Mouse (Mus musculus) heart, adult 9 months (tissue): ENCODE results near the gene Ncbp1.
A peak's percentile ranks its signal among the peaks of the same experiment; 100 is the strongest.

Experiments
- DNase-seq, 2 experiments: peaks; one replicate each; pipeline ENCODE4 v3.0.0; 2022; ENCODE audit warnings: low spot score in 2 of 2

The Ncbp1 gene

GRCm38 (mm10) chr4:46138287-46139222 is at the start of gene Ncbp1, which contains the start of gene Tstd2:
Ncbp1 (plus strand) TSS chr4:46138613.
Tstd2 (minus strand) TSS chr4:46138694.
- peak; percentile 90 to 92 for DNase-seq

GRCm38 (mm10) chr4:46089524-46090125 is 48.8 kb upstream of the Ncbp1 start:
- no peak for DNase-seq

- no peak for DNase-seq
Measured at GRCm38 (mm10) chr4:46092429-46093076, 45.9 kb upstream of the Ncbp1 start.

- DNase-seq = peak in 1 of 2 experiments; percentile 49
Measured at GRCm38 (mm10) chr4:46094916-46095825, 43.2 kb upstream of the Ncbp1 start.

DNA sequence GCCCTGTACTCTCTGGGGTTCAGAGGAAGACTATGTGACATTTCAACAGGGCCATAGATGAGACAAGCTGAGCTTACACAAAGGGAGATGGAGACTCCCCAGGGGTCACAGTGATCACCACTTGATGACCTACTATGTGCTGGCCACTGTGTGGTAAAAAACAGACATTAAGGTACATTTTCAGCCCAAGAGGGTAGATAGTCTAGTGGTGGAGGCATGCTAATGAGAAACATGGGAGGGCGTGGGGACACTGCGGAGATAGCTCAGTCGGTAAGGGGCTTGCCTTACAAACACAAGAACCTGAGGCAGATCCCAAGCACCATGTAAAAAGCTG is 42.6 kb upstream of the Ncbp1 start:
- no peak for DNase-seq

DNA sequence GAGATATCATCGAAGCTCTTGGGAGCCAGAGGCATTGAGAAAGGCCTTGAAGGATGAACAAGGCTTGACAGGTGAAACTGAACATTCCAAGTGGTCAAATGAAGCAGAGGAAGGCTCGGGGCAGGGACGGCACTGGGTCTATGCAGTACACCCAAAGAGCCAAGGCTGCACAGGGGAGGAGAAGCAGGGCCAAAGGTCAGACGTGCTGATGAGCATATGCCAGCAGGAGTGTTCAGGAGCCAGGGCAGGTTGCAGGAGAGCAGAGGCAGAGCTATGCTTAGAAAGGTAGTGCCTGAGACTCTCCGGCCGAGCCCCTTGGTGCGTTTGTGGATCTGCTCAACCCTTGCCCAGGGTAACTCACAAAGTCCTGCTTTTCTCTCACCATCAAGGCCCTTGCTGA is 41.9 kb upstream of the Ncbp1 start:
- DNase-seq = no peak

GRCm38 (mm10) chr4:46097591-46097990 is 40.8 kb upstream of the Ncbp1 start:
- no peak for DNase-seq

DNA sequence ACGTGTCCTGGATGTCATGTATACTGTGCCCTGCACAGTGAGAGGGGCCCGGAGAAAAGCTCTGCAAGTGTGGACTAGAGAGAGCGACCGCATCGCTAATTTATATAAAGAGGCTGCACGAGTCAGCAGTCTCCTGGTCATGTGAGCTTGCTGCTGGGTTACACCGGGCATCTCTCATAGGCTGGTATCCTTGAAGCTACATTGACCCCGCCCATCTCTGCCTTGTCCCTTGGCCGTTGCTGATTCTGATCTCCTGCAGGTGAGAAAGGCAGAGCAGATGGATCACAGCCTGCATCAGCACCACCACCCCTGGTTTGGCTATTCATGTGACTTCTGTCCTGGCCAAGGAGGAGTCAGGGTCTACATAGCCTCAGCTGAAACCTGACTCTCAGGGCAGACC is 39.3 kb upstream of the Ncbp1 start:
- no peak for DNase-seq

DNA sequence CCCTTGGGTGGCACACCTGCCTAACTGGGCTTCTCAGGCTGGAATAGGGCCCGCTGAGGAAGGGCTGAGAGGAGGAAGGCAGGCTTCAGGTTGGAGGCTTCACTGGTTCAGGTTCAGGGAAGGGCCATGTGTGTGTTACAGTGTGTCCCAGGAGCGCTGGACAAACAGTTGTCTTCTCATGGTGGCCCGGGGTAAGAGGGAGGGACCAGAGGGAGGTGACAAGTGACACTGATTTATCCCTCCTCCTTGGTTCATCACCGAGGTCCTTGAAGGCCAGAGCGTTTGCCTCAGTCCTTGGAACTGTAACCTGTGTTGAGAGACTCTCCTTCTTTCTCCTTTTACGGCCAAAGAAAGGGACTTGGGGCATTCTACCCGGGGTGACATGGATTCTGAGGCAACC is 37.9 kb upstream of the Ncbp1 start:
- DNase-seq = no peak

DNA sequence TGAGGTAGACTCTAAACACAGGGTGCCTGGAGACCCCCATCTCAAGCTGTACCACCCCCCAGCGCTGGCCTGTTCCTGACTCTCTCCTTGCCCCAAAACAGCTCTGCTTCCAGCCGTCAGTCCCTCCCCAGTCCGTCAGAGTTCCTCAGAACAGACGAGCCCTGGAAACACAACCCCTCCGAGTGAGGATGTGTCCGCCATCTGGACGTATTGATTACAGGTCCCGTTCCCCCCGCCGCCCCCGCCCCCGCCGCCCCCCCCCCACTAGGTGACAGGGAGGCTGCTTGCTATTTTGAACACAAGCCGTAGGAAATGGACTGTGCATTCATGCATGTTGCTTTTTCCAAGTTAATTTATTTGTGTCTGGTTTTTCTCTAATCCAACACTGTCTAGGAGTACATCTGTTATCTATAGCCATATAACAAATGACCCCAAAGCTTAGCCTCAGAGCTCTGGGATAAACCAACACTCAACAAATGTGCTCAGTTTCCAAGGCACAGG is 37.2 kb upstream of the Ncbp1 start:
- DNase-seq = no peak

DNA sequence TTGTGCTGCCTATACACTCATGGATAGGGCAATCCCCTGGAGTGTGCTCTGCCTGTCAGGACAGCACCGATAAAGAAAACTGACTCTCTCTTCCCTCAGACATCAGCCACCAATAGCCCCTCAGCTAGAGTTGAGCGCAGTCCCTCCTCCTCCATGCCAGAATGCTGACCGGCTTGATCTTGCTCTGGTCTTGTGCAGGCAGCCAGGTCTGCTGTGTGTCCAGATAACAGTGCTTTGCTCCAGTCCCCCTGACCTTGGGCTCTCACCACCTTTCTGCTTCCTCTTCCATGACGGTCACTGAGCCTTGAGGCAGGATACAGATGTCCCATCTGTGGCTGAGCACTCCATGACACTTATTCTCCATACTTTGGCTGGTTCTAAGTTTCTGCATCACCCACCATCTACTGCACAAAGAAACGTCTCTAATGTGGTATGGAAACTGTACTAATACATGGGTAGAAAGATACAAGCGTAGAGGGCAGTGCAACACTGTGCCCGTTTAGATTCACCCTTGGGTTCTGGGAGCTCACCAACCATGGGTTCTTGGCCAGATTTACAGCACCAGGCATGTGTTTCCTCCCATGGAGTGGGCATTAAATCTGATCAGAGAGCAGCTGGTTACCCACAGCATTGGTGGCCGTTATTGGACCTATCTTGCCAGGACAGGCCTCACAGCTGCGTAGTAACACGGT is 36.2 kb upstream of the Ncbp1 start:
- no peak for DNase-seq

- no peak for DNase-seq
Measured at GRCm38 (mm10) chr4:46110084-46110483, 28.3 kb upstream of the Ncbp1 start.

GRCm38 (mm10) chr4:46111361-46111760 is 27.1 kb upstream of the Ncbp1 start:
- DNase-seq = no peak

DNA sequence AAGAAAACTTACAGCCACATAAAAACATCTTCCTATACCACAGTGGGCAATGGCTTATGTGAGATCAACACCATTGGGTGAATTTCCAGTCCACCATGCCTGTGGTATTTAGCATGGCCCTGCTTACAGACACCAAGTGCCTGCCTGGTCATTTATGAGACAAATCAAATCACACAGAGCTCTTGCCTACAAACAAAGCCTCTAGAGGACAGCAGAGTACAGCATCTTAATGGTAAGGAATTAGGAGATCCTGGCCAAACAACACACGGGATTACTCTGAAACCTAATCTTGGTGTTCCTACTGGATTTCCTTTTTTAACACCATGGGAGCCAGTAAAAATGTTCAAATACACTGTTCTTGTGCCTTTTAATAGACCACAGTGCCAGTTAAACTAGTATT is 23.1 kb upstream of the Ncbp1 start:
- no peak for DNase-seq

GRCm38 (mm10) chr4:46116544-46117175 is 21.8 kb upstream of the Ncbp1 start:
- peak in 1 of 2 experiments; percentile 30 for DNase-seq

GRCm38 (mm10) chr4:46117536-46117935 is 20.9 kb upstream of the Ncbp1 start:
- DNase-seq = no peak

DNA sequence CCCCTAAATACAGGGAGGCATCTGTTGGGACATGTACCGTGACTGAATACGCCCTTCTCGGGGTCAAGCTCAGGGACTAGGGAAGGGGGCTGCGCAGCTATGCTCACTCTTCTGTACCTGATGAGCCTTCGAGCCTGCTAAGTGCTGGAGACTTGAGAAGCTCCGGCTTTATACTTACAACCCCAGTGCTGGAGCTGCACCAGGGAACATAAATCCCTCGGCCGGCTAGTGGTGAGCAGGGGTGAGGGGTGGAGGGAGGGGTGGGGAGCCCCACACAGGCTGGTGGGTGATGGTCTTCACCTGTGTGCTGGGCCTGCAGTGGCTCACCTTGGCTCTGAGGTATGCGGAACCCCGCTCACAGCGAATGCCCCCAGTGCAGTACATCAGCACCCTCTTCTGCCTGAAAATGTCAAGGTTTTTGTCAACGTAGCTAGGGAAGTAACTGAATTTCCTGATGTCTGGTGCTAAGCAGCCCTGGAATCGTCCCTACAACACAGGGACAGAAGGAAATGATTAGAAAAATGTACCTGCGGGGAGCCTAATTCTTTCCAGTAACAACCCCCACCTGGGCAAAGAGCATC is 18.8 kb upstream of the Ncbp1 start:
- no peak for DNase-seq

GRCm38 (mm10) chr4:46120767-46121166 is 17.6 kb upstream of the Ncbp1 start:
- no peak for DNase-seq

DNA sequence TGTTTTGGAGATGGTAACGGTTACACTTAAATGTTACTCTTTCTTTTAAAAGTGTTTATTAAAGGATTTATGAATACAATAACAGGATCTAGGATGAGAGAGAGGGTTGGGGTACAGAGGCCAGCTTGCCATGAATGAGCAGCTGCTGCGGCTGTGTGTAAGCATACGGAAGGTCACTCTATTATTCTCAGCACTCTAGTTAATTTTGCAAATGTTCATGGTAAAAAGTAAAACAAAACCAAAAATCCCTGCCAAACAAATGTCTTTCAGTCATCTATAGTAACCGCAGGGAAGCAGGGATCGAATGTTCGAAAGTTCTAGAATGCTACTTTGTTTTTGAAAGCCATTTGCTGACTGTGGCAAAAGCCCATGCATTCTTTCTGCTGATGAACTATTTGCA is 15.1 kb upstream of the Ncbp1 start:
- DNase-seq = no peak

DNA sequence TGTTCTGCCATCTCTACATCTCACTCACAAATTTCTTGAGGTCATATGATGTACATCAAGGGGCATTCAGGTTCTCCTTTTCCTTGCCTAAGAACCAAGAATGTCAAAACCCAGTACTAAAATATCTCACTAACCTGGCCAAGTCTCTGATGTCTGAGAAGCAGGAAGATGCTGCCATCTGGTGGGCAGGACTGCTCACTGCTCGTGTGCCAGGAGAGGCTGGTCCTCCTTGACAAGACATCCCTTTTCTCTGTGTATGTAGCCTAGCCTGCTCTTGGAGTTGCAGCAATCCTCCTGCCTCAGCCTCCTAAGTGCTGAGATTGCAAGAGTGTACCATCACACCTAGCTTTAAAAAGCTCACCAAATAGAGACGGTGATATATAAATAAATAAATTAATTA is 11.9 kb upstream of the Ncbp1 start:
- peak; percentile 30 to 55 for DNase-seq
